Mouse (Mus musculus): ENCODE data around the gene Dgkh. TPM values are rescaled to one million over a fixed set of nuclear protein-coding genes. Genes with fewer than 3 reads are reported as not detected.
A peak's percentile ranks its signal among the peaks of the same experiment; 100 is the strongest.
"Not testable (repeated sequence)": the region's sequence is repeated elsewhere in the genome, so short reads cannot be mapped to it uniquely, and the experiment has no call there.

Dgkh gene
- polyA plus RNA-seq, 1 experiment from 2014 or later, result 4.4 TPM

GRCm38 (mm10) chr14:78564292-78564691, 168.3 kb downstream of the Dgkh start:
- Histone ChIP-seq H3K9ac (ENCODE audit: low read depth, low read length) (no peak overlapping the region), H3K4me1 (ENCODE audit: control insufficient read depth, insufficient read depth, low read length) (no peaks in the 10 kb centered on the region), H3K4me3 (ENCODE audit: low read depth, low read length) (no peak overlapping the region), H3K36me3 (ENCODE audit: control insufficient read depth, insufficient read depth, low read length) (peaks cover 6% of the 10 kb centered on the region; the same call in 1 of the 2 replicates), H3K9me3 (ENCODE audit: control insufficient read depth, low read length) (no peaks in the 10 kb centered on the region), H3K27ac (replicated peaks; ENCODE audit: low read depth, low read length) (no peak overlapping the region), H3K27me3 (replicated peaks; ENCODE audit: control insufficient read depth, insufficient read depth, low read length) (no peaks in the 10 kb centered on the region), H3K4me2 (ENCODE audit: low read depth, low read length) (no peak overlapping the region)
- no peak for ATAC-seq (ENCODE audit: low read depth)
- 72% methylated on average over 2 of the region's 2 CpGs for WGBS
- DNase-seq (ENCODE audit: low spot score), result no peak

- DNase-seq (ENCODE audit: low spot score) (peak; percentile 6), ATAC-seq (ENCODE audit: low read depth) (no peak)
- Histone ChIP-seq H3K27ac (replicated peaks; ENCODE audit: low read depth, low read length) (no peak overlapping the region), H3K4me2 (ENCODE audit: low read depth, low read length) (no peak overlapping the region), H3K36me3 (ENCODE audit: control insufficient read depth, insufficient read depth, low read length) (peaks cover 2% of the 10 kb centered on the region; the same call in 1 of the 2 replicates), H3K9me3 (ENCODE audit: control insufficient read depth, low read length) (no peaks in the 10 kb centered on the region), H3K27me3 (replicated peaks; ENCODE audit: control insufficient read depth, insufficient read depth, low read length) (no peaks in the 10 kb centered on the region), H3K4me3 (ENCODE audit: low read depth, low read length) (no peak overlapping the region), H3K9ac (ENCODE audit: low read depth, low read length) (no peak overlapping the region), H3K4me1 (ENCODE audit: control insufficient read depth, insufficient read depth, low read length) (no peaks in the 10 kb centered on the region)
- WGBS, result 72% methylated on average over 7 of the region's 7 CpGs
Measured at GRCm38 (mm10) chr14:78563211-78563610, 169.4 kb downstream of the Dgkh start.

GRCm38 (mm10) chr14:78562121-78562520, 170.5 kb downstream of the Dgkh start:
- Histone ChIP-seq H3K9me3 (ENCODE audit: control insufficient read depth, low read length) (no peaks in the 10 kb centered on the region), H3K36me3 (ENCODE audit: control insufficient read depth, insufficient read depth, low read length) (no peaks in the 10 kb centered on the region), H3K27me3 (replicated peaks; ENCODE audit: control insufficient read depth, insufficient read depth, low read length) (no peaks in the 10 kb centered on the region), H3K4me3 (ENCODE audit: low read depth, low read length) (no peak overlapping the region), H3K27ac (replicated peaks; ENCODE audit: low read depth, low read length) (no peak overlapping the region), H3K4me2 (ENCODE audit: low read depth, low read length) (no peak overlapping the region), H3K4me1 (ENCODE audit: control insufficient read depth, insufficient read depth, low read length) (no peaks in the 10 kb centered on the region), H3K9ac (ENCODE audit: low read depth, low read length) (no peak overlapping the region)
- ATAC-seq (ENCODE audit: low read depth), result no peak
- DNase-seq (ENCODE audit: low spot score), result no peak
- 66% methylated on average over 4 of the region's 4 CpGs for WGBS

GRCm38 (mm10) chr14:78559042-78559441, 173.5 kb downstream of the Dgkh start:
- ATAC-seq (ENCODE audit: low read depth), result no peak
- 91% methylated on average over 8 of the region's 8 CpGs for WGBS
- H3K36me3 ChIP-seq (ENCODE audit: control insufficient read depth, insufficient read depth, low read length), result no peaks in the 10 kb centered on the region
- no peak overlapping the region for H3K9ac ChIP-seq (ENCODE audit: low read depth, low read length)
- H3K4me2 ChIP-seq (ENCODE audit: low read depth, low read length), result no peak overlapping the region
- H3K27me3 ChIP-seq (replicated peaks; ENCODE audit: control insufficient read depth, insufficient read depth, low read length), result no peaks in the 10 kb centered on the region
- no peaks in the 10 kb centered on the region for H3K9me3 ChIP-seq (ENCODE audit: control insufficient read depth, low read length)
- DNase-seq (ENCODE audit: low spot score), result no peak
- no peak overlapping the region for H3K27ac ChIP-seq (replicated peaks; ENCODE audit: low read depth, low read length)
- H3K4me3 ChIP-seq (ENCODE audit: low read depth, low read length), result no peak overlapping the region
- H3K4me1 ChIP-seq (ENCODE audit: control insufficient read depth, insufficient read depth, low read length), result no peaks in the 10 kb centered on the region

- H3K4me3 ChIP-seq (ENCODE audit: low read depth, low read length); H3K27me3 ChIP-seq (replicated peaks; ENCODE audit: control insufficient read depth, insufficient read depth, low read length); H3K27ac ChIP-seq (replicated peaks; ENCODE audit: low read depth, low read length); H3K9ac ChIP-seq (ENCODE audit: low read depth, low read length); ATAC-seq (ENCODE audit: low read depth); H3K36me3 ChIP-seq (ENCODE audit: control insufficient read depth, insufficient read depth, low read length); DNase-seq (ENCODE audit: low spot score); H3K9me3 ChIP-seq (ENCODE audit: control insufficient read depth, low read length); H3K4me2 ChIP-seq (ENCODE audit: low read depth, low read length); H3K4me1 ChIP-seq (ENCODE audit: control insufficient read depth, insufficient read depth, low read length): not testable (repeated sequence)
- WGBS, result 68% methylated on average over 3 of the region's 3 CpGs
Measured at GRCm38 (mm10) chr14:78554830-78555229, 177.7 kb downstream of the Dgkh start.

GRCm38 (mm10) chr14:78553661-78554060, 178.9 kb downstream of the Dgkh start:
- Histone ChIP-seq H3K4me2 (ENCODE audit: low read depth, low read length) (no peak overlapping the region), H3K27me3 (replicated peaks; ENCODE audit: control insufficient read depth, insufficient read depth, low read length) (no peaks in the 10 kb centered on the region), H3K9ac (ENCODE audit: low read depth, low read length) (no peak overlapping the region), H3K4me1 (ENCODE audit: control insufficient read depth, insufficient read depth, low read length) (no peaks in the 10 kb centered on the region), H3K9me3 (ENCODE audit: control insufficient read depth, low read length) (no peaks in the 10 kb centered on the region), H3K27ac (replicated peaks; ENCODE audit: low read depth, low read length) (no peak overlapping the region), H3K36me3 (ENCODE audit: control insufficient read depth, insufficient read depth, low read length) (no peaks in the 10 kb centered on the region), H3K4me3 (ENCODE audit: low read depth, low read length) (no peak overlapping the region)
- no peak for DNase-seq (ENCODE audit: low spot score)
- WGBS, result 95% methylated on average over 6 of the region's 6 CpGs
- ATAC-seq (ENCODE audit: low read depth), result no peak

- Histone ChIP-seq H3K9ac (ENCODE audit: low read depth, low read length) (no peak overlapping the region), H3K27me3 (replicated peaks; ENCODE audit: control insufficient read depth, insufficient read depth, low read length) (no peaks in the 10 kb centered on the region), H3K27ac (replicated peaks; ENCODE audit: low read depth, low read length) (no peak overlapping the region), H3K4me1 (ENCODE audit: control insufficient read depth, insufficient read depth, low read length) (no peaks in the 10 kb centered on the region), H3K36me3 (ENCODE audit: control insufficient read depth, insufficient read depth, low read length) (no peaks in the 10 kb centered on the region), H3K4me2 (ENCODE audit: low read depth, low read length) (no peak overlapping the region), H3K4me3 (ENCODE audit: low read depth, low read length) (no peak overlapping the region), H3K9me3 (ENCODE audit: control insufficient read depth, low read length) (no peaks in the 10 kb centered on the region)
- peak; percentile 67 for DNase-seq (ENCODE audit: low spot score)
- 68% methylated on average over 6 of the region's 6 CpGs for WGBS
- ATAC-seq (ENCODE audit: low read depth), result peak; percentile 75; the same call in 1 of the 2 replicates
Measured at GRCm38 (mm10) chr14:78548807-78549206, 183.8 kb downstream of the Dgkh start.

GRCm38 (mm10) chr14:78541319-78541718, 191.3 kb downstream of the Dgkh start:
- no peak for ATAC-seq (ENCODE audit: low read depth)
- Histone ChIP-seq H3K36me3 (ENCODE audit: control insufficient read depth, insufficient read depth, low read length) (no peaks in the 10 kb centered on the region), H3K4me2 (ENCODE audit: low read depth, low read length) (no peak overlapping the region), H3K4me3 (ENCODE audit: low read depth, low read length) (no peak overlapping the region), H3K9me3 (ENCODE audit: control insufficient read depth, low read length) (no peaks in the 10 kb centered on the region), H3K4me1 (ENCODE audit: control insufficient read depth, insufficient read depth, low read length) (peaks cover 7% of the 10 kb centered on the region; the same call in 1 of the 2 replicates), H3K27me3 (replicated peaks; ENCODE audit: control insufficient read depth, insufficient read depth, low read length) (no peaks in the 10 kb centered on the region), H3K9ac (ENCODE audit: low read depth, low read length) (no peak overlapping the region), H3K27ac (replicated peaks; ENCODE audit: low read depth, low read length) (no peak overlapping the region)
- peak; percentile 42 for DNase-seq (ENCODE audit: low spot score)
- WGBS, result 68% methylated on average over 3 of the region's 3 CpGs

GRCm38 (mm10) chr14:78539821-78540220, 192.8 kb downstream of the Dgkh start:
- ATAC-seq (ENCODE audit: low read depth), result no peak
- Histone ChIP-seq H3K4me2 (ENCODE audit: low read depth, low read length) (no peak overlapping the region), H3K27me3 (replicated peaks; ENCODE audit: control insufficient read depth, insufficient read depth, low read length) (no peaks in the 10 kb centered on the region), H3K9me3 (ENCODE audit: control insufficient read depth, low read length) (no peaks in the 10 kb centered on the region), H3K4me3 (ENCODE audit: low read depth, low read length) (no peak overlapping the region), H3K9ac (ENCODE audit: low read depth, low read length) (no peak overlapping the region), H3K27ac (replicated peaks; ENCODE audit: low read depth, low read length) (no peak overlapping the region), H3K4me1 (ENCODE audit: control insufficient read depth, insufficient read depth, low read length) (peaks cover 7% of the 10 kb centered on the region; the same call in 1 of the 2 replicates), H3K36me3 (ENCODE audit: control insufficient read depth, insufficient read depth, low read length) (no peaks in the 10 kb centered on the region)
- 92% methylated on average over 1 of the region's 1 CpGs for WGBS
- DNase-seq (ENCODE audit: low spot score), result no peak

Measured in embryonic facial prominence, embryonic 14.5 days (tissue).